Mouse (Mus musculus) liver, postnatal 0 days (tissue): ENCODE measurements around the gene Ascc2.

Experiments used
- CTCF ChIP-seq: sonication (generic); IDR thresholded peaks from 2 replicates; pipeline ENCODE4 v1.5.1; 2016; ENCODE audit warnings: antibody characterized with exemption, low read depth
- EP300 ChIP-seq: IDR thresholded peaks from 2 replicates; pipeline ENCODE4 v1.6.1; 2016; ENCODE audit warnings: antibody characterized with exemption, low read depth, mild to moderate bottlenecking

GRCm38 (mm10) chr11:4598411-4598810, 39.1 kb upstream of the Ascc2 start:
- no peak for TF ChIP-seq EP300
- TF ChIP-seq CTCF, result no peak
